Mouse (Mus musculus): ENCODE results near the gene Sycn. TPM values are rescaled to one million over a fixed set of nuclear protein-coding genes. Genes with fewer than 3 reads are reported as not detected.

Gene Sycn
- polyA plus RNA-seq, 1 experiment, result not detected

DNA sequence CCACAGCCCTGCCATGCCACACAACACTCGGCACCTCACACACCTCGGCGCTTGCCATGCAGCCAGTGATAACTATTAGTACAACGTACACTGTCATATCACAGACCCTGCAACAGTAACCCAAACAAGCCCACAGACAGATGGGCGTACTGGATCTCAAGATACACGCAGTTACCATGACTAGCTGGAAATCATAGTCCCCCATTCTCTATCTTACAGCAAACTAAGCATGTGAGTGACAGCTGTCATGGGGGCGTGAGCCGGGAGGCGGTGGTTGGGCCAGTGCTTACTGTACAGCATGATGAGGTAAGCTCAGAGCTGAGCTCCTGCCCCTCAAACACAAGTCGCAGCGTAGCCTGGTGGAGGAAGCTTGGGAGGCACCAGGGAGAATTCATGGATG, 34.9 kb downstream of the Sycn start:
- no peak for TF ChIP-seq CTCF (IDR thresholded peaks at IDR 0.05; ENCODE audit: control insufficient read depth, insufficient read depth, low read length)
- no peak for TF ChIP-seq POLR2A (IDR thresholded peaks at IDR 0.05; ENCODE audit: borderline replicate concordance, control insufficient read depth, low read depth, low read length)
- 70% methylated on average over 11 of the region's 11 CpGs for WGBS
- no peak overlapping the region; the same call in 1 of the 2 replicates for H3K27ac ChIP-seq (ENCODE audit: control insufficient read depth, insufficient read depth, low read depth, low read length, poor library complexity)
- no peak overlapping the region for H3K4me3 ChIP-seq (replicated peaks; ENCODE audit: control insufficient read depth, low read depth, low read length)
- no peaks in the 10 kb centered on the region; the same call in none of the 2 replicates for H3K4me1 ChIP-seq (ENCODE audit: control insufficient read depth, insufficient read depth, low read length)

DNA sequence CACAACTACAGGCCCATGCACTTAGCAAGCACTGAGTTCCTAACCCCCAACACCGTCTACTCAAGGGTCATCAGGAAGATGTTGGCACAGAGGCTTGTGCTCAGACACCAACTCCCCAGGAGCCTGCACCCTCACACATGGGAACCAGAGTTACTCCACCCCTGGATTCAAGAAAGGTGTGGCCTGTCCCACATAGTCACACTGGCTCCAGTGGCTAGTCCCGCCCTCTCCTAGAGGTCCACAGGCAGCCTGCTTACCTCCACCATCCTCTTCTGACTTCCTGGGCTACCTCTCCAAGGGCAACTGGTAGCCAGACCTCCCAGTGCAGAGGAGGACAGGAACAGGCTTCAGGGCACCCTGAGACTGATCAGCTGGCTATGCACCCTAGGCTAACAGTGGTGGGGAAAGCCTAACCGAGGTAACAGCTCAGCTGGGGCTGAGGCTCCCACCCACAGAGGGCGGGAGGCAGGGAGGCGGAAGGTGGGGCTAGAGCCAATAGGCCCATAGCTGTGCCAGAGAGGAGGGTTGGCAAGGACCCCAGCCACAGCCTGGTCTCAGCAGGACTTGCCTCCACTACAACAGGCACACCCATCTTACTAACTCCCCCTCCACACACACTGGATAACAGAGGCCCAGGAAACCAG, 35.7 kb downstream of the Sycn start:
- no peak overlapping the region for H3K4me3 ChIP-seq (replicated peaks; ENCODE audit: control insufficient read depth, low read depth, low read length)
- TF ChIP-seq CTCF (IDR thresholded peaks at IDR 0.05; ENCODE audit: control insufficient read depth, insufficient read depth, low read length) (no peak), POLR2A (IDR thresholded peaks at IDR 0.05; ENCODE audit: borderline replicate concordance, control insufficient read depth, low read depth, low read length) (no peak)
- no peaks in the 10 kb centered on the region; the same call in none of the 2 replicates for H3K4me1 ChIP-seq (ENCODE audit: control insufficient read depth, insufficient read depth, low read length)
- WGBS, result 68% methylated on average over 5 of the region's 5 CpGs
- no peak overlapping the region; the same call in 1 of the 2 replicates for H3K27ac ChIP-seq (ENCODE audit: control insufficient read depth, insufficient read depth, low read depth, low read length, poor library complexity)

DNA sequence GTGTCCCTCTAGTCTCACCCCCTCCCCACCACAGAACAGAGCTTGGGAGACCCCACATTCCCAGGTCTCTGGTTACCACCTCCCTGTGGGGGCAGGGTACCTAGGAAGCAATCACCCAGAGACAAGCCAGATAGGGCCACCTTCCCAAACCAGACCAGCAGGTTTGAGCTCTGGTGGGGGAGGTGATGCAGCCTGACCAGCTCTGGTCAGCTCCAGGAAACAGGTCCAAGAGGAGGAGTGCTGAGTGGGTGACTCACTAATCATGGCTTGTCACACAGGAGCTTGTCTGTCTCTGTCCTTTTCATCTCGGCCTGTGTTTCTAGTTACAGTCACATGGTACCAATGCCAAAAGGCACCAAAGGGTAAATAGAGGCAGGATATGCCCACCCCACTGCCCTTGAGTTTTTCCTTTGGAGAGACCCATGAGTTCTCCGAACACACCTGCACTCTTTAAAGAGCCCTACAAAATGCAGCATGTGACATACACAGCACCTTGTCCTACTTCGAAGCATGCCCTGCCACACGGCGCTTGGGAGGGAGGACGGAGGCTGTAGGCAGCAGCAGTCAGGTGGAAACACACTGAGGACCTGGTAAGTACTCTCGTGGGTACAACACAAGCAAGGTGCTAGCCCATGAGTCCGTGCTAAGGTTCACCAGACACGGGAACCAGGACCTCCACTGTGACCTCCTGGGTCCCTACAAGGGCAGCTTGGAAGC, 37.3 kb downstream of the Sycn start:
- no peak overlapping the region for H3K27ac ChIP-seq (ENCODE audit: control insufficient read depth, insufficient read depth, low read depth, low read length, poor library complexity)
- peaks cover 2% of the 10 kb centered on the region for H3K4me1 ChIP-seq (ENCODE audit: control insufficient read depth, insufficient read depth, low read length)
- no peak for TF ChIP-seq CTCF (IDR thresholded peaks at IDR 0.05; ENCODE audit: control insufficient read depth, insufficient read depth, low read length)
- TF ChIP-seq POLR2A (IDR thresholded peaks at IDR 0.05; ENCODE audit: borderline replicate concordance, control insufficient read depth, low read depth, low read length), result no peak
- H3K4me3 ChIP-seq (replicated peaks; ENCODE audit: control insufficient read depth, low read depth, low read length), result no peak overlapping the region
- 91% methylated on average over 9 of the region's 9 CpGs for WGBS

DNA sequence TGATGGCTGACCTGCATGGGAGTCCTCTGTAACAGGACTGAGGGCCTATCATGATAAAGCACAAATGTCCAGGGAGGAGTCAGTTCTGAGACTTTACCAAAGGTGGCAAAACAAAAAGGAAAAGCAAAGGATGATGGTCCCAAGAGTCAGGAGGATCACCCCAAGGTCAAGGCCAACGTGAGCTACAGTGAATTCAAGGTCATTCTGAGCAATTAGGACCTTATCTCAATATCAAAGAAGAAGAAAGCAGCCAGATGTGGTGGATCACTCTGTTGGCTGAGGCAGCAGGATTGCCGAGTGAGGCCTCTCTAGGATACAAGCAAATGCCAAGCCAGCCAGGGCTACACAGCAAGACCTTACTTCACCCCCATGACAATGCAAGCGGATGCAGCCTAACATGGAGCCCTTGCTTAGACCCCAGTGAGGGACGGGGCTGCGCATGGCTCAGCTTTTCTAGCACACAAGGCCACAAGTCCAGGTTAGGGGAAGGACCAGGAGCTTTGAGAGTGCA, 37.9 kb downstream of the Sycn start:
- H3K27ac ChIP-seq (ENCODE audit: control insufficient read depth, insufficient read depth, low read depth, low read length, poor library complexity), result no peak overlapping the region
- H3K4me1 ChIP-seq (ENCODE audit: control insufficient read depth, insufficient read depth, low read length), result peaks cover 2% of the 10 kb centered on the region
- TF ChIP-seq POLR2A (IDR thresholded peaks at IDR 0.05; ENCODE audit: borderline replicate concordance, control insufficient read depth, low read depth, low read length) (no peak), CTCF (IDR thresholded peaks at IDR 0.05; ENCODE audit: control insufficient read depth, insufficient read depth, low read length) (no peak)
- no peak overlapping the region for H3K4me3 ChIP-seq (replicated peaks; ENCODE audit: control insufficient read depth, low read depth, low read length)
- 77% methylated on average over 5 of the region's 5 CpGs for WGBS

DNA sequence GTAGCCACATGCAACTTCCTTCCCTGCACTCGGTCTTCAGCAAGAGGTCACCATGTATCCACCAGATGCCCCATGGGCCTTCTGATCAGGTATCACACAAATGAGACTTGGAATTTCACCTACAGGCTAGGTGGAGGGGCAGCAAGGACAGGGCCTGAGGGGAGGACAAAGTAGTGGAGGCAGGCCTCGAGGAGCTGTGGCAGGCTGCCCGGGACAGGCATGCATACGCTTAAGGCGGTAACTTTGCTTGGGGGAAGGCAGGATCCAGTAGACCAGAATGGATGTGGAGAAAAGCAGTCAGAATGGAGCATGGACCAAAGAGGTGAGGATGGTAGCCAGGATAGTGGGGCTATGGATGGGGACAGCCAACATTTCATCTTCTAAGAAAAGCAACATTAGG, 39.1 kb downstream of the Sycn start:
- Histone ChIP-seq H3K4me1 (ENCODE audit: control insufficient read depth, insufficient read depth, low read length) (peaks cover 5% of the 10 kb centered on the region), H3K27ac (ENCODE audit: control insufficient read depth, insufficient read depth, low read depth, low read length, poor library complexity) (peak overlapping the region; percentile 3; the same call in 1 of the 2 replicates), H3K4me3 (replicated peaks; ENCODE audit: control insufficient read depth, low read depth, low read length) (no peak overlapping the region)
- 59% methylated on average over 5 of the region's 5 CpGs for WGBS
- TF ChIP-seq POLR2A (IDR thresholded peaks at IDR 0.05; ENCODE audit: borderline replicate concordance, control insufficient read depth, low read depth, low read length), result no peak
- TF ChIP-seq CTCF (IDR thresholded peaks at IDR 0.05; ENCODE audit: control insufficient read depth, insufficient read depth, low read length), result no peak

DNA sequence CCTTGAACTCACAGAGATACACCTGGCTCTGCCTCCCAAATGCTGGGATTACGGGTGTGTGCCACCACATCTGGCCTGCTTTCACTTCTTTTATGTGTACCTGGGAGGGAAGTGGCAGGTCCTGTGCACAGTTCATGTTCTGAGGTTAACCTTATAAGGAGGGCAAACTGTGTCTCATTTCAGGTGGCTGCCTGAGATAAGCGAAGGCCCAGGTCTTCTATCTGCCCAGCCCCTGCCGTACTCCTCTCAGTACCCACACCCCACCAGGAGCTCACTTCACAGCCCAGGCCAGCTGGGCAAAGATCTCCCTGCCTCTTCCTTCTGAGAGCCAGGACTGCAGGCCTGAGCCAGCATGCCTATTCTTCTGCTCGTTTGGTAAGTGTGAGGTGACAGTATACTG, 41.0 kb downstream of the Sycn start:
- no peak overlapping the region for H3K4me3 ChIP-seq (replicated peaks; ENCODE audit: control insufficient read depth, low read depth, low read length)
- peak overlapping the region; percentile 27 for H3K27ac ChIP-seq (ENCODE audit: control insufficient read depth, insufficient read depth, low read depth, low read length, poor library complexity)
- WGBS, result 55% methylated on average over 4 of the region's 4 CpGs
- no peak for TF ChIP-seq CTCF (IDR thresholded peaks at IDR 0.05; ENCODE audit: control insufficient read depth, insufficient read depth, low read length)
- TF ChIP-seq POLR2A (IDR thresholded peaks at IDR 0.05; ENCODE audit: borderline replicate concordance, control insufficient read depth, low read depth, low read length), result peak; percentile 27; the same call in 1 of the 2 replicates
- H3K4me1 ChIP-seq (ENCODE audit: control insufficient read depth, insufficient read depth, low read length), result peaks cover 5% of the 10 kb centered on the region

DNA sequence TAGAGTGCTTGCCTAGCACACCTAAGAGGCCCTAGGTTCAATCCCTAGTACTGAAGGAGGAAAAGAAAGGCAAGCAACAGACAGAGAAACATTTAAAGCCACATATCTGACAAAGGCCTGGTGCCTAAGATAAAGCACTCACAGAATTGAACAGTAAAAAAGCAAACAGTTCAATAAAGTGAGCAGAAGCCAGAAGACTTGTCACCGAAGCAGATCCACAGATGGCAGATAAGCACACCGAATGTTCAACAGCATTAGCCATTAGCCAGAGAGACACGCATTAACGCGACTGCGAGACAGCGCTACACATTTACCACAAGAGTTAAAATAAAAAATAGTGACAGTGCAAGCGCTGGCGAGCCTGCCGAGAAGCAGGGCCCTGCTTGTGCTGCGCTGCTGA, 42.2 kb downstream of the Sycn start:
- Histone ChIP-seq H3K4me1 (ENCODE audit: control insufficient read depth, insufficient read depth, low read length) (peaks cover 5% of the 10 kb centered on the region; the same call in 1 of the 2 replicates), H3K27ac (ENCODE audit: control insufficient read depth, insufficient read depth, low read depth, low read length, poor library complexity) (peak overlapping the region; percentile 19; the same call in 1 of the 2 replicates), H3K4me3 (replicated peaks; ENCODE audit: control insufficient read depth, low read depth, low read length) (no peak overlapping the region)
- TF ChIP-seq CTCF (IDR thresholded peaks at IDR 0.05; ENCODE audit: control insufficient read depth, insufficient read depth, low read length) (no peak), POLR2A (IDR thresholded peaks at IDR 0.05; ENCODE audit: borderline replicate concordance, control insufficient read depth, low read depth, low read length) (no peak)
- WGBS, result 61% methylated on average over 11 of the region's 11 CpGs

Measured in bone marrow, adult 2 months (tissue).